Mouse (Mus musculus): ENCODE data around the gene Actl11.

- TF ChIP-seq CTCF (IDR thresholded peaks at IDR 0.05; ENCODE audit: borderline replicate concordance, insufficient read depth, low read depth, low read length): peak; percentile 41; the same call in 1 of the 2 replicates
- no peak for TF ChIP-seq POLR2A (IDR thresholded peaks at IDR 0.05; ENCODE audit: borderline replicate concordance, insufficient read depth, low read length)
These were observed 5.2 kb upstream of the Actl11 start for GRCm38 (mm10) chr9:107923021-107923420.
